Mouse (Mus musculus) neural tube, embryonic 14.5 days (tissue): ENCODE results near the gene Amy1. TPM values are rescaled to one million over a fixed set of nuclear protein-coding genes. Genes with fewer than 3 reads are reported as not detected.
"Not testable (repeated sequence)": the region's sequence is repeated elsewhere in the genome, so short reads cannot be mapped to it uniquely, and the experiment has no call there.

Source experiments
- ATAC-seq: fragments of 200-750 bp; cut with Nextera tagmentation; 2 replicates; pipeline ENCODE4 v1.8.0; 2017; ENCODE audit warnings: low read depth, mild to moderate bottlenecking, moderate TSS enrichment, moderate library complexity
- H3K27ac ChIP-seq: fragments of 300-500 bp; sonication (generic); 2 replicates; pipeline ENCODE4 v1.5.1; 2014; ENCODE audit warnings: low read depth, mild to moderate bottlenecking, control low read depth, low read length, moderate library complexity, mixed read lengths
- H3K27me3 ChIP-seq: fragments of 300-500 bp; sonication (generic); 2 replicates; pipeline ENCODE4 v1.6.1; 2014; ENCODE audit warnings: low read length; ENCODE audit not compliant: control insufficient read depth, insufficient read depth
- H3K36me3 ChIP-seq: fragments of 300-500 bp; sonication (generic); 2 replicates; pipeline ENCODE4 v1.6.1; 2014; ENCODE audit warnings: low read length, mixed read lengths; ENCODE audit not compliant: control insufficient read depth, insufficient read depth
- H3K4me1 ChIP-seq: fragments of 300-500 bp; sonication (generic); 2 replicates; pipeline ENCODE4 v1.6.1; 2014; ENCODE audit warnings: low read length; ENCODE audit not compliant: control insufficient read depth, insufficient read depth
- H3K4me2 ChIP-seq: fragments of 300-500 bp; sonication (generic); 2 replicates; pipeline ENCODE4 v1.6.1; 2014; ENCODE audit warnings: mild to moderate bottlenecking, low read depth, low read length, control low read depth
- H3K4me3 ChIP-seq: fragments of 300-500 bp; sonication (generic); 2 replicates; pipeline ENCODE4 v1.5.1; 2014; ENCODE audit warnings: low read depth, low read length, control low read depth, mixed read lengths
- H3K9ac ChIP-seq: fragments of 300-500 bp; sonication (generic); replicated peaks from 2 replicates; pipeline ENCODE4 v1.6.1; 2014; ENCODE audit warnings: low read depth, mild to moderate bottlenecking, control low read depth, low read length, mixed read lengths
- H3K9me3 ChIP-seq: fragments of 300-500 bp; sonication (generic); 2 replicates; pipeline ENCODE4 v1.6.1; 2016; ENCODE audit warnings: low read length; ENCODE audit not compliant: control insufficient read depth
- WGBS: fragments of 180-500 bp; shearing (Covaris S2); extraction: QIAGEN DNeasy Blood & Tissue Kit; methylation state at CpG from one replicate; pipeline ENCODE4 v1.1.7; 2014; 5-methylcytosine and 5-hydroxymethylcytosine counted together
- polyA plus RNA-seq: library from polyadenylated mRNA; unstranded; fragments of >200 nt; fragmentation: Nextera tagmentation; extraction: Ambion mirVana; gene quantifications from 2 replicates; pipeline ENCODE4 v1.2.1, GENCODE M21; 2014

Amy1 gene
- 32.4 and 32.5 TPM in 2 replicates for polyA plus RNA-seq

GRCm38 (mm10) chr3:113606599-113606998 lies at the start of gene Amy1:
Gene Amy1, minus strand, starts transcription at chr3:113606699.
- ATAC-seq = no peak
- Histone ChIP-seq H3K4me1 (no peaks in the 10 kb centered on the region), H3K4me3 (no peak within 1 kb of the TSS), H3K9ac (no peak within 1 kb of the TSS), H3K4me2 (no peak within 1 kb of the TSS), H3K36me3 (peaks cover 15% of the 10 kb centered on the region), H3K27ac (no peak within 1 kb of the TSS), H3K9me3 (no peaks in the 10 kb centered on the region), H3K27me3 (no peaks in the 10 kb centered on the region)
- 96% methylated on average over 2 of the region's 2 CpGs for WGBS

GRCm38 (mm10) chr3:113654335-113654734 lies 47.8 kb upstream of the Amy1 start:
- H3K4me1 ChIP-seq = no peaks in the 10 kb centered on the region
- H3K36me3 ChIP-seq = no peaks in the 10 kb centered on the region
- H3K9ac ChIP-seq = no peak overlapping the region
- ATAC-seq = no peak
- no peaks in the 10 kb centered on the region for H3K27me3 ChIP-seq
- H3K4me3 ChIP-seq = no peak overlapping the region
- no peaks in the 10 kb centered on the region for H3K9me3 ChIP-seq
- no peak overlapping the region for H3K27ac ChIP-seq
- WGBS = 82% methylated on average over 3 of the region's 3 CpGs
- no peak overlapping the region for H3K4me2 ChIP-seq

- H3K27me3 ChIP-seq, H3K9me3 ChIP-seq, H3K4me2 ChIP-seq, H3K4me3 ChIP-seq, H3K36me3 ChIP-seq, H3K27ac ChIP-seq, H3K9ac ChIP-seq, H3K4me1 ChIP-seq: not testable (repeated sequence)
- 44% methylated on average over 3 of the region's 3 CpGs for WGBS
- ATAC-seq = peak; percentile 54
These were observed 44.9 kb upstream of the Amy1 start for GRCm38 (mm10) chr3:113651386-113651785.

- Histone ChIP-seq H3K9me3 (no peaks in the 10 kb centered on the region), H3K27me3 (no peaks in the 10 kb centered on the region), H3K4me3 (no peak overlapping the region), H3K9ac (no peak overlapping the region), H3K36me3 (no peaks in the 10 kb centered on the region), H3K27ac (no peak overlapping the region), H3K4me1 (no peaks in the 10 kb centered on the region), H3K4me2 (no peak overlapping the region)
- ATAC-seq = no peak
- 96% methylated on average over 1 of the region's 1 CpGs for WGBS
These were observed 33.0 kb upstream of the Amy1 start for GRCm38 (mm10) chr3:113639545-113639944.

GRCm38 (mm10) chr3:113634220-113634619 lies 27.7 kb upstream of the Amy1 start:
- Histone ChIP-seq H3K9ac (no peak overlapping the region), H3K27ac (no peak overlapping the region), H3K27me3 (no peaks in the 10 kb centered on the region), H3K36me3 (no peaks in the 10 kb centered on the region), H3K4me3 (no peak overlapping the region), H3K9me3 (no peaks in the 10 kb centered on the region), H3K4me1 (peaks cover 5% of the 10 kb centered on the region; the same call in 1 of the 2 replicates), H3K4me2 (no peak overlapping the region)
- ATAC-seq = no peak

- Histone ChIP-seq H3K4me2 (no peak overlapping the region), H3K4me3 (no peak overlapping the region)
- ATAC-seq = no peak
These were observed 25.1 kb upstream of the Amy1 start for GRCm38 (mm10) chr3:113631611-113632010.

GRCm38 (mm10) chr3:113630564-113630963 lies 24.1 kb upstream of the Amy1 start:
- ATAC-seq = 0 out of 2 replicates have a peak, but pooled peaks have one; percentile 9
- Histone ChIP-seq H3K4me2 (peak overlapping the region; percentile 81), H3K9me3 (no peaks in the 10 kb centered on the region), H3K27ac (peak overlapping the region; percentile 100), H3K36me3 (0 out of 2 replicates have a peak, but pooled peaks cover 3% of the 10 kb centered on the region), H3K9ac (peak overlapping the region; percentile 85), H3K4me3 (peak overlapping the region; percentile 76), H3K4me1 (peaks cover 5% of the 10 kb centered on the region; the same call in 1 of the 2 replicates), H3K27me3 (no peaks in the 10 kb centered on the region)
- WGBS = 19% methylated on average over 13 of the region's 13 CpGs

More at GRCm38 (mm10) chr3:113631611-113632010, 25.1 kb upstream of the Amy1 start:
- no peaks in the 10 kb centered on the region for H3K9me3 ChIP-seq
- H3K4me1 ChIP-seq = peaks cover 5% of the 10 kb centered on the region; the same call in 1 of the 2 replicates
- H3K27me3 ChIP-seq = no peaks in the 10 kb centered on the region
- H3K27ac ChIP-seq = no peak overlapping the region
- H3K36me3 ChIP-seq = no peaks in the 10 kb centered on the region
- H3K9ac ChIP-seq = no peak overlapping the region

- under 1% methylated on average over 70 of the region's 70 CpGs for whole genome bisulfite sequencing
- H3K9me3 ChIP-seq = no peaks in the 10 kb centered on the region
- ATAC-seq = peak; percentile 98
- H3K4me3 ChIP-seq = peak within 1 kb of the TSS; percentile 76
- peak within 1 kb of the TSS; percentile 81 for H3K4me2 ChIP-seq
- H3K27ac ChIP-seq = peak within 1 kb of the TSS; percentile 100
- H3K9ac ChIP-seq = peak within 1 kb of the TSS; percentile 85
- H3K36me3 ChIP-seq = 0 out of 2 replicates have a peak, but pooled peaks cover 3% of the 10 kb centered on the region
- peaks cover 5% of the 10 kb centered on the region; the same call in 1 of the 2 replicates for H3K4me1 ChIP-seq
- H3K27me3 ChIP-seq = no peaks in the 10 kb centered on the region
These were observed 23.3 kb upstream of the Amy1 start, which contains the start of gene Rnpc3 for GRCm38 (mm10) chr3:113629606-113630359. Gene Rnpc3, minus strand, starts transcription at chr3:113630149.

- no peaks in the 10 kb centered on the region for H3K36me3 ChIP-seq
- H3K4me3 ChIP-seq = no peak overlapping the region
- no peak overlapping the region for H3K4me2 ChIP-seq
- ATAC-seq = no peak; the same call in 1 of the 2 replicates
- no peaks in the 10 kb centered on the region for H3K27me3 ChIP-seq
- no peaks in the 10 kb centered on the region for H3K4me1 ChIP-seq
- H3K9ac ChIP-seq = no peak overlapping the region
- WGBS = 64% methylated on average over 1 of the region's 1 CpGs
- H3K27ac ChIP-seq = no peak overlapping the region
- H3K9me3 ChIP-seq = no peaks in the 10 kb centered on the region
These were observed 15.7 kb downstream of the Amy1 start for GRCm38 (mm10) chr3:113590844-113591243.
